Mouse (Mus musculus): ENCODE measurements around the gene Gm20509. TPM values are rescaled to one million over a fixed set of nuclear protein-coding genes. Genes with fewer than 3 reads are reported as not detected.
A peak's percentile ranks its signal among the peaks of the same experiment; 100 is the strongest.
"Not testable (repeated sequence)": the region's sequence is repeated elsewhere in the genome, so short reads cannot be mapped to it uniquely, and the experiment has no call there.

Gene Gm20509
- total RNA-seq (2017): 2.2 TPM in 1 of 3 replicates, not detected in the others

GRCm38 (mm10) chr9:73102181-73102580, at the start of gene Gm20509:
Gene Gm20509 (plus strand): TSS chr9:73102470.
- ATAC-seq (replicated peaks; ENCODE audit: insufficient number of reproducible peaks, low FRiP score, low TSS enrichment, poor library complexity, severe bottlenecking): no peak

GRCm38 (mm10) chr9:73055441-73055911, 46.8 kb upstream of the Gm20509 start:
- ATAC-seq (replicated peaks; ENCODE audit: insufficient number of reproducible peaks, low FRiP score, low TSS enrichment, poor library complexity, severe bottlenecking): no peak

DNA sequence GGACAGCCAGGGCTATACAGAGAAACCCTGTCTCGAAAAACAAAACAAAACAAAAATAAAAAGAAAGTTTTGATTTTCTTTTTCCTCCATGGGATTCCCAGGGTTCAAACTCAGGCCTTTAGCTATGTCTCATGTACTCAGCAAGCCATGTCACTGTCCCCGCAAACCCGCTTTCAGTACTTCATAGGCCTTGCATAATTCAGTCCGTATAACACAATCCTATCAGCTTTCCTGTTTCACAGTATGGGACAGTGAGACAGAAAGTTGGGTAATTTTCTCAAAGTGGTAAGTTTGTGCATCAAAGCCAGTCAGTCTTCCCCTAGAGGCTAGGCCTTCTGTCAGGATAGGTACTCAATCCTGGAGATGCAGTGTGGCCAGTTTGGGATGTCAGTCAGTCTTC, 43.0 kb upstream of the Gm20509 start:
- ATAC-seq (replicated peaks; ENCODE audit: insufficient number of reproducible peaks, low FRiP score, low TSS enrichment, poor library complexity, severe bottlenecking): no peak

GRCm38 (mm10) chr9:73063621-73064290, 38.5 kb upstream of the Gm20509 start:
- ATAC-seq (replicated peaks; ENCODE audit: insufficient number of reproducible peaks, low FRiP score, low TSS enrichment, poor library complexity, severe bottlenecking): no peak

GRCm38 (mm10) chr9:73067086-73067485, 35.2 kb upstream of the Gm20509 start:
- no peak for ATAC-seq (replicated peaks; ENCODE audit: insufficient number of reproducible peaks, low FRiP score, low TSS enrichment, poor library complexity, severe bottlenecking)

- no peak for ATAC-seq (replicated peaks; ENCODE audit: insufficient number of reproducible peaks, low FRiP score, low TSS enrichment, poor library complexity, severe bottlenecking)
Observed at GRCm38 (mm10) chr9:73068230-73068679, 34.0 kb upstream of the Gm20509 start.

- no peak for ATAC-seq (replicated peaks; ENCODE audit: insufficient number of reproducible peaks, low FRiP score, low TSS enrichment, poor library complexity, severe bottlenecking)
Observed at GRCm38 (mm10) chr9:73068688-73069087, 33.6 kb upstream of the Gm20509 start.

DNA sequence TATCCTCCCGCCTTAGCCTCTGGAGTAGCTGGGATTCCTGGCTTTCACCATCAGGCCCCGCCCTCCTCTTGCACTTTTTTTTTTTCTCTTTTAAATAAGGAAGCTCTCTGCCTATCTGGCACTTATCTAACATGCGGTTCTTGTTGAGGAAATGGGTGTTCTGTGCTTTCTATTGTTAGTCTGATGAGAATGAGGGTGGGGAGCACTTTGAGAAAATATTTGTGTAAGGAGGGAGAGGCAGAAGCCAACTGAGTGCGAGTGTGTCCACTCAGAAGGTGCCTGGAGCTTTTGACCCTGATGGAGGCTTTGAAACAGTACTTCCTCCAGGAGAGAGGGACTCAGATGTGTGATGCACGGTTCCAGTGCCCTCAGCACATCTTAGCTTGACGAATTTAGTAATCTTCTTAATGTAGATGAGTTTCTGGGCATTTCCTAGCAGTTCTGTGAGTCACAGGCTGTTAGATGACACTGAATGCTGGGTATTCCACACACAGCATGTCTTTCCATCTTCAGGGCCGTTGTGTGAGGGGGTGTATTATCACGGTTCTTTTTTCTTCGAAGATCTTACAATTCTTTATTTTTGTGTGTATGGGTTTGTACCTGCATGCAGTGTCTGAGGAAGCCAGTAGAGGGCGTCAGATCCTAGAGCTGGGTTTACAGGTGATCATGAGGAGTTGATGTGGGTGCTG, 31.2 kb upstream of the Gm20509 start:
- ATAC-seq (replicated peaks; ENCODE audit: insufficient number of reproducible peaks, low FRiP score, low TSS enrichment, poor library complexity, severe bottlenecking): peak; percentile 36; the same call in 1 of the 2 replicates

DNA sequence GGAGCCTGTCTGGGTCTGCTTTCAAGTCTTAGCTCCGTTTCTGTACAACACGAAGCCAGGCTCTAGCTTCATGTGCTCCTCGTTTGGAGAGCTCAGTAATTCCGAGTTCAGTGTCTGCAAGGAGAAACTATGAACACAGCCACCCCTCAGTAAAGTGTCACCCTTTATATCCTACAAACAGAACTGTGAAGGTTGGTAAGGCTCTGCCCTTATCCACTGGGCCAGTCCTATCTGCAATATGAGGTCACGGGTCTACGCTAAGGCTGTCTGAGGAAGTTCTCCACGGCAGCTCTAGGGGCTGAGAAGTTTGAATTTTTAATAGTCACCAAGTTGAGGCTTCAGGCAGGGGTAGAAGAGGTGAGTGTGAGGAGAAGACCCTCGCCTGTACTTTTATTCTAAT, 29.8 kb upstream of the Gm20509 start:
- ATAC-seq (replicated peaks; ENCODE audit: insufficient number of reproducible peaks, low FRiP score, low TSS enrichment, poor library complexity, severe bottlenecking): no peak

GRCm38 (mm10) chr9:73073169-73073568, 29.1 kb upstream of the Gm20509 start:
- ATAC-seq (replicated peaks; ENCODE audit: insufficient number of reproducible peaks, low FRiP score, low TSS enrichment, poor library complexity, severe bottlenecking): no peak

- not testable (repeated sequence) for ATAC-seq (replicated peaks; ENCODE audit: insufficient number of reproducible peaks, low FRiP score, low TSS enrichment, poor library complexity, severe bottlenecking)
Observed at GRCm38 (mm10) chr9:73079349-73079748, 22.9 kb upstream of the Gm20509 start.

- no peak for ATAC-seq (replicated peaks; ENCODE audit: insufficient number of reproducible peaks, low FRiP score, low TSS enrichment, poor library complexity, severe bottlenecking)
Observed at GRCm38 (mm10) chr9:73079801-73080325, 22.4 kb upstream of the Gm20509 start.

DNA sequence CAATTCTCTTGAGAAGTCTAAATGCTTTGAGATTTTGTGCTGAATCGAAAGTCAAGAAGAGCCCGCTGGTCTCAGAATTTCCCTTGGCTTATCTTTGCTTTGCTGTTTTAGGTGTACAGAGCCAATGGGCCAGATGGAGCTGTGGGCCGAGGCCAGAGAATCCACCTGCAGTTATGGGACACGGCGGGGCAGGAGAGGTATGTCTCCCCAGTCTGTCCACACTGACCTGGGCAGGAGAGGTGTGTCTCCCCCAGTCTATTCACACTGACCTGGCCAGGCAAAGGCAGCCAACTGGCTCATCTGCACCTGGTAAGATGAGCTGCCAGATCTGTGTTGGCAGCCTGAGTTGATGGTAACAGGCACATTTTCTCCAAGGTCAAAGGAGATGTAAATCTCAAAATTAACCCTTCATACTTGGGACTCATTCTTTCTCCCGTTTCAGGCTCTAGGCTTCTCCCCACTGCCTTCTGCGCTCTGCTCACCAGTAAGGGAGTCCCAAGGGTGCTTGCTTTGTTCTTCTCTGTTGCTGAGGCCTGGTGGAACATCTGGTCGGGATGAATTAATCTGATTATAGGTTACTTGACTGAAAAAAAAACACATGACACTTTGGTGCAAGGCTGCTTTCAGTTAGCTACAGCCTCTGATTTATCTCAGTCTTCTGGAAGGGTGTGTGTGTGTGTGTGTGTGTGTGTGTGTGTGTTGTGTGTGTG, 19.8 kb upstream of the Gm20509 start:
- ATAC-seq (replicated peaks; ENCODE audit: insufficient number of reproducible peaks, low FRiP score, low TSS enrichment, poor library complexity, severe bottlenecking): no peak

DNA sequence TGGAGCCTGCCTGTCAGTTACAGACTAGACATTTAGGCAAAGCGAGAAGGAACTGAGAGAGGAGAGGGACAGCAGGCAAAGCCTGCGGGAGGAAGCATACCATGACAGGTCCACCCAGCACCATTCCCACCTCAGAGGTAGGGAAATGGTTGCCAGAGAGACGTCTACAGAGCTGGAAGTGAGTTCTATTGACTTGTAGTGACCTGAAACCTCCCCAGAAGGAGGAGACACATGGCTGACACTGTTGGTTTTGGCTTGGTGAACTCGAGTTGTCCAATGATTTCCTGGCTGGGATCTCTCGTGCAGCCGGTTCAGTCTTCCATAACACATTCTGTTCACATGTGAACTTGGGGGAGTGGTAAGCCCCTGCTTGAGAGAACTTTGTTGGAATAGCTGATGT, 18.3 kb upstream of the Gm20509 start:
- no peak for ATAC-seq (replicated peaks; ENCODE audit: insufficient number of reproducible peaks, low FRiP score, low TSS enrichment, poor library complexity, severe bottlenecking)

GRCm38 (mm10) chr9:73085845-73086244, 16.4 kb upstream of the Gm20509 start:
- ATAC-seq (replicated peaks; ENCODE audit: insufficient number of reproducible peaks, low FRiP score, low TSS enrichment, poor library complexity, severe bottlenecking): peak; percentile 21; the same call in 1 of the 2 replicates

DNA sequence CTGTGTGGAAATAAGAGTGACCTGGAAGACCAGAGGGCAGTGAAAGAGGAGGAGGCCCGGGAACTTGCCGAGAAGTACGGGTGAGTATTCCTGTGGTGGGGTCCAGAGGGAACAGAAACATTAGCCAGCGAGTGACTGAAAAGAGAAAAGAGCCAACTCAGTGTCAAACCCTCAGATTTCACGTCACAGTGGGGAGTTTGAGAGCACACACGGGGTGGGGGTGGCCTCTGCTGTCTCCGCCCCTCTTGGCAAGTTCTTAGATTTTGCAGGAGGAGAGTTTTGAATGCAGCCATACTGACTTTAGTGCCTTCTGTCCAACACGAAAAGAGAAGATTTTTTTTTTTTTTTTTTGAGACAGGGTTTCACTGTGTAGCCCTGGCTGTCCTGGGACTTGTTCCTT, 15.1 kb upstream of the Gm20509 start:
- no peak for ATAC-seq (replicated peaks; ENCODE audit: insufficient number of reproducible peaks, low FRiP score, low TSS enrichment, poor library complexity, severe bottlenecking)

- ATAC-seq (replicated peaks; ENCODE audit: insufficient number of reproducible peaks, low FRiP score, low TSS enrichment, poor library complexity, severe bottlenecking): no peak
Observed at GRCm38 (mm10) chr9:73087581-73087980, 14.7 kb upstream of the Gm20509 start.

DNA sequence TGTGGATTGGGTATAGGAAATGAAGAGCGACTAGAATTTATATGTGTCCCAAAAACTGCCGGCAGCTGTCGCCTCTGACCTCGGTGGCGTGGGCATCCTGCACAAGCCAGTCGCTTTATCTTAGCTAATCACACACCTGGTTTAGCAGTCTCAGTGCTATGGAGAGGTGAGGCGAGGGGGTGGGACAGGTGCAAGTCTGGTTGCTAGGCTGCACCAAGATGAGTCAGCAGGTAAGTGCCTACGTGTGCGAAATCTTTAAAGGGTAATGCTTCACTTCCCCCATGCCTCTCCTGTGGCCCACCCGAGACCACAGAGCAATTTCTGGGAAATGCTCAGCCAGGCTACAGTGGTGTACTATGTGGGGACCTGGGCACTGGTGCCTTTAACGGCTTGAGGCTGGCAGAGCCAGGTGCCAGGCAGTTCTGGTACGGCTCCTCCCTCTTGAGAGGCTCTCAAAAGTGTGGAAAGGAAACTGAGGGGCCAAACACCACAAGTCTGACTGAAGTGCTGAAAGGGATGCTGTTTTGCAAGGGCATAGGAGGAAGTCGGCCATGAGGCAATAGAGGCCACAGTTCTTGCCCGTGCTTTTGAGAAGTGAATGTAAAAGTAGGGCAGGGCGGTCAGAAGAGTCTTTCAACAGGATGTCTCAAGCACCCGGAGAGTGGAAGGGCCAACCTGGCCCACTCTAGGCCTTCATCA, 12.9 kb upstream of the Gm20509 start:
- ATAC-seq (replicated peaks; ENCODE audit: insufficient number of reproducible peaks, low FRiP score, low TSS enrichment, poor library complexity, severe bottlenecking): peak; percentile 91

DNA sequence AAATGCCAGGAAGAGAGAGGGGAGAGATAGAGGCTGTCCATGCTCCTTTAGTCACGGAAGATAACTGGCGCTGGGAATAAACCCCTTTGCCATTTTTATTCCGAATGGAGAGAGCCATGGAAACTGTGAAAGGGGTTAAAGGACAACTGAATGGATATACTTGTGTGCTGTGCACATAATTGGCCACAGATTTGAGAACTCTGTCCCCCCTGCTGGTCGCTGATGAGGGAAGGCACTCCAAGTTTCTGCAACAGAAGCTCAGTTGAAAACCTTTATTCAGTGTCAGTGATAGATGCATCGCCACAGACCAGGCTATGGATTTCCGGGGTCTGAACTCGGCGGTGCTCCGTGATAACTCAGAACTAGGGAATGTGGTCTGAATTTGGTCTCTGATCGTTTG, 12.1 kb upstream of the Gm20509 start:
- no peak for ATAC-seq (replicated peaks; ENCODE audit: insufficient number of reproducible peaks, low FRiP score, low TSS enrichment, poor library complexity, severe bottlenecking)

Data from monocyte, adult 5-6 weeks (primary cell).